8 mouse cellular contexts compared by ENCODE assay signal in genomic region chr17:35969418-35970389, GRCm38 (mm10). TPM values are rescaled to one million over a fixed set of nuclear protein-coding genes. Genes with fewer than 3 reads are reported as not detected.
DNase-seq lines count a peak whose midpoint lies in the region; ATAC-seq and TF ChIP-seq lines count a peak whose summit lies in the region.

TSS of gene Abcf1 (minus strand) at chr17:35969761.

- peak; percentile 92 for ATAC-seq in activated CD4-positive, CD25-positive, alpha-beta regulatory T cell, adult 4 months

- TF ChIP-seq CTCF in cortical plate, adult 2 months (IDR thresholded peaks at IDR 0.05; ENCODE audit: extremely low read depth, insufficient read depth, low read length), result no peak

- peaks cover 4% of the 10 kb centered on the region; the same call in 1 of the 2 replicates for H3K4me1 ChIP-seq in cortical plate, adult 2 months (ENCODE audit: control insufficient read depth, insufficient read depth, low read length)
- H3K4me1 ChIP-seq in megakaryocyte, embryonic 14.5 days, result peaks cover 38% of the 10 kb centered on the region

- DNase-seq in gastrocnemius, adult 8-10 months (ENCODE audit: low spot score in 2 of 2), result peak; percentile 99
- DNase-seq in hindlimb bud, embryonic 11.5 days (ENCODE audit: extremely low spot score, low read depth, low spot score), result peak; percentile 83
- peak; percentile 97 for DNase-seq in left cerebral cortex, adult 8-10 months (ENCODE audit: low spot score in 2 of 2)
- peak; percentile 99 for DNase-seq in right cerebral cortex, postnatal 10 days (ENCODE audit: low spot score in 2 of 2)
- DNase-seq in urinary bladder, postnatal 25 days (ENCODE audit: low spot score), result peak; percentile 99

- peaks cover 50% of the 10 kb centered on the region for H3K36me3 ChIP-seq in megakaryocyte, embryonic 14.5 days (replicated peaks; ENCODE audit: low read length)

- no peaks in the 10 kb centered on the region for H3K9me3 ChIP-seq in megakaryocyte, embryonic 14.5 days

- peak within 1 kb of the TSS; percentile 3; the same call in 1 of the 2 replicates for H3K27ac ChIP-seq in cortical plate, adult 2 months (ENCODE audit: insufficient read depth, low read length)

- no peaks in the 10 kb centered on the region for H3K27me3 ChIP-seq in megakaryocyte, embryonic 14.5 days (replicated peaks)

- H3K4me3 ChIP-seq in cortical plate, adult 2 months (ENCODE audit: insufficient read depth, low read length), result peak within 1 kb of the TSS; percentile 51
- peak within 1 kb of the TSS; percentile 100 for H3K4me3 ChIP-seq in megakaryocyte, embryonic 14.5 days (replicated peaks)

- TF ChIP-seq POLR2A in cortical plate, adult 2 months (IDR thresholded peaks at IDR 0.05; ENCODE audit: extremely low read depth, insufficient read depth, low read length), result peak; percentile 84

RNA-seq across cellular contexts. Expression of gene Abcf1, which starts in this region (rescaled TPM):
- polyA plus RNA-seq in activated CD4-positive, CD25-positive, alpha-beta regulatory T cell, adult 4 months (2017; shearing (Covaris generic)), result 100 to 1,000 TPM in 1 of 2 experiments, 10 to 100 TPM in 1; 99.6 to 137 TPM
- polyA plus RNA-seq in cortical plate, adult 2 months (2012; rRNA removed), result 76.4 and 87.8 TPM in 2 replicates
- 10 to 100 TPM; 74.2 to 79.3 (median 78.7) TPM for total RNA-seq in gastrocnemius, adult 8-10 months (2022)
- 10 to 100 TPM; 60.6 to 75.4 (median 65.0) TPM for total RNA-seq in left cerebral cortex, adult 8-10 months (2022)
- 86.0 and 161 TPM in 2 replicates for polyA plus RNA-seq in megakaryocyte, embryonic 14.5 days (2012; ENCODE audit: insufficient read depth, low replicate concordance)

Comparison
In these comparisons a context has a peak if more than half of its experiments do, and no peak if none do; other contexts are left out.
1. Peak in every context shown above with its lines: DNase-seq, ATAC-seq, H3K4me3 ChIP-seq and H3K27ac ChIP-seq.